Mouse (Mus musculus) hindbrain, embryonic 12.5 days (tissue): Measurements from ENCODE around the gene Ptgfrn. TPM values are rescaled to one million over a fixed set of nuclear protein-coding genes. Genes with fewer than 3 reads are reported as not detected.

Experiments used
- ATAC-seq: fragments of 200-750 bp; cut with Nextera tagmentation; 2 replicates; pipeline ENCODE4 v1.8.0; 2017; ENCODE audit warnings: moderate TSS enrichment; ENCODE audit not compliant: low FRiP score
- H3K27ac ChIP-seq: fragments of 300-500 bp; sonication (generic); 2 replicates; pipeline ENCODE4 v1.5.1; 2016; ENCODE audit warnings: mild to moderate bottlenecking
- H3K27me3 ChIP-seq: fragments of 300-500 bp; sonication (generic); 2 replicates; pipeline ENCODE4 v1.6.1; 2016; ENCODE audit warnings: mild to moderate bottlenecking
- H3K36me3 ChIP-seq: fragments of 300-500 bp; sonication (generic); 2 replicates; pipeline ENCODE4 v1.6.1; 2016; ENCODE audit warnings: mild to moderate bottlenecking
- H3K4me1 ChIP-seq: fragments of 300-500 bp; sonication (generic); 2 replicates; pipeline ENCODE4 v1.6.1; 2016
- H3K4me2 ChIP-seq: fragments of 300-500 bp; sonication (generic); replicated peaks from 2 replicates; pipeline ENCODE4 v1.6.1; 2016; ENCODE audit warnings: mild to moderate bottlenecking
- H3K4me3 ChIP-seq: fragments of 300-500 bp; sonication (generic); 2 replicates; pipeline ENCODE4 v1.5.1; 2016; ENCODE audit warnings: mild to moderate bottlenecking
- H3K9ac ChIP-seq: fragments of 300-500 bp; sonication (generic); 2 replicates; pipeline ENCODE4 v1.6.1; 2016; ENCODE audit warnings: mild to moderate bottlenecking, moderate library complexity
- H3K9me3 ChIP-seq: fragments of 300-500 bp; sonication (generic); replicated peaks from 2 replicates; pipeline ENCODE4 v1.6.1; 2016; ENCODE audit warnings: mild to moderate bottlenecking
- WGBS: fragments of 180-500 bp; shearing (Covaris S2); methylation state at CpG from one replicate; pipeline ENCODE4 v1.1.7; 2016; 5-methylcytosine and 5-hydroxymethylcytosine counted together
- polyA plus RNA-seq: library from polyadenylated mRNA; unstranded; fragments of >200 nt; fragmentation: Nextera tagmentation; extraction: Ambion mirVana; gene quantifications from 2 replicates; pipeline ENCODE4 v1.2.1, GENCODE M21; 2016

The Ptgfrn gene
- polyA plus RNA-seq, 1 experiment from 2014 or later: 3.6 TPM

GRCm38 (mm10) chr3:101132981-101133380 is 22.9 kb upstream of the Ptgfrn start:
- H3K27ac ChIP-seq: no peak overlapping the region
- peaks cover 11% of the 10 kb centered on the region for H3K4me1 ChIP-seq
- H3K27me3 ChIP-seq: peaks cover 3% of the 10 kb centered on the region; the same call in 1 of the 2 replicates
- no peak overlapping the region for H3K9ac ChIP-seq
- 90% methylated on average over 6 of the region's 6 CpGs for WGBS
- H3K36me3 ChIP-seq: no peaks in the 10 kb centered on the region
- H3K4me2 ChIP-seq: no peak overlapping the region
- no peak for ATAC-seq
- no peaks in the 10 kb centered on the region for H3K9me3 ChIP-seq
- H3K4me3 ChIP-seq: no peak overlapping the region

- no peaks in the 10 kb centered on the region for H3K36me3 ChIP-seq
- H3K4me1 ChIP-seq: peaks cover 11% of the 10 kb centered on the region
- H3K4me3 ChIP-seq: no peak overlapping the region
- peaks cover 3% of the 10 kb centered on the region; the same call in 1 of the 2 replicates for H3K27me3 ChIP-seq
- no peak for ATAC-seq
- no peak overlapping the region for H3K4me2 ChIP-seq
- H3K9ac ChIP-seq: no peak overlapping the region
- H3K9me3 ChIP-seq: no peaks in the 10 kb centered on the region
- H3K27ac ChIP-seq: no peak overlapping the region
- WGBS: 92% methylated on average over 5 of the region's 5 CpGs
Measured at GRCm38 (mm10) chr3:101131772-101132171, 21.7 kb upstream of the Ptgfrn start.

- ATAC-seq: no peak
- no peak overlapping the region for H3K4me3 ChIP-seq
Measured at GRCm38 (mm10) chr3:101130526-101130925, 20.4 kb upstream of the Ptgfrn start.

GRCm38 (mm10) chr3:101129620-101130019 is 19.5 kb upstream of the Ptgfrn start:
- no peak for ATAC-seq
- Histone ChIP-seq H3K27ac (no peak overlapping the region), H3K36me3 (no peaks in the 10 kb centered on the region), H3K9me3 (no peaks in the 10 kb centered on the region), H3K4me2 (no peak overlapping the region), H3K4me3 (no peak overlapping the region), H3K27me3 (peaks cover 3% of the 10 kb centered on the region; the same call in 1 of the 2 replicates), H3K4me1 (peaks cover 6% of the 10 kb centered on the region; the same call in 1 of the 2 replicates), H3K9ac (no peak overlapping the region)
- 67% methylated on average over 3 of the region's 3 CpGs for WGBS

More at GRCm38 (mm10) chr3:101130526-101130925, 20.4 kb upstream of the Ptgfrn start:
- H3K9me3 ChIP-seq: no peaks in the 10 kb centered on the region
- no peak overlapping the region for H3K27ac ChIP-seq
- peaks cover 3% of the 10 kb centered on the region; the same call in 1 of the 2 replicates for H3K27me3 ChIP-seq
- H3K4me1 ChIP-seq: peaks cover 6% of the 10 kb centered on the region; the same call in 1 of the 2 replicates
- H3K9ac ChIP-seq: no peak overlapping the region
- no peaks in the 10 kb centered on the region for H3K36me3 ChIP-seq
- WGBS: 2% methylated on average over 11 of the region's 11 CpGs
- H3K4me2 ChIP-seq: peak overlapping the region; percentile 31

GRCm38 (mm10) chr3:101129090-101129489 is 19.0 kb upstream of the Ptgfrn start:
- Histone ChIP-seq H3K4me3 (no peak overlapping the region), H3K4me2 (no peak overlapping the region), H3K27ac (no peak overlapping the region), H3K27me3 (peaks cover 3% of the 10 kb centered on the region; the same call in 1 of the 2 replicates), H3K9ac (no peak overlapping the region), H3K36me3 (no peaks in the 10 kb centered on the region), H3K4me1 (peaks cover 6% of the 10 kb centered on the region; the same call in 1 of the 2 replicates), H3K9me3 (no peaks in the 10 kb centered on the region)
- no peak for ATAC-seq

GRCm38 (mm10) chr3:101127766-101128165 is 17.7 kb upstream of the Ptgfrn start:
- no peak for ATAC-seq
- Histone ChIP-seq H3K9ac (no peak overlapping the region), H3K36me3 (no peaks in the 10 kb centered on the region), H3K4me3 (no peak overlapping the region), H3K27ac (no peak overlapping the region), H3K27me3 (peaks cover 3% of the 10 kb centered on the region; the same call in 1 of the 2 replicates), H3K4me1 (peaks cover 6% of the 10 kb centered on the region; the same call in 1 of the 2 replicates), H3K4me2 (no peak overlapping the region), H3K9me3 (no peaks in the 10 kb centered on the region)
- 76% methylated on average over 2 of the region's 2 CpGs for WGBS

GRCm38 (mm10) chr3:101124716-101125115 is 14.6 kb upstream of the Ptgfrn start:
- Histone ChIP-seq H3K9ac (no peak overlapping the region), H3K4me2 (no peak overlapping the region), H3K27ac (no peak overlapping the region), H3K27me3 (peaks cover 3% of the 10 kb centered on the region; the same call in 1 of the 2 replicates), H3K4me1 (no peaks in the 10 kb centered on the region), H3K9me3 (no peaks in the 10 kb centered on the region), H3K4me3 (no peak overlapping the region), H3K36me3 (no peaks in the 10 kb centered on the region)
- ATAC-seq: no peak
- 98% methylated on average over 5 of the region's 5 CpGs for WGBS

- 79% methylated on average over 3 of the region's 3 CpGs for WGBS
- H3K9ac ChIP-seq: no peak overlapping the region
- no peaks in the 10 kb centered on the region for H3K27me3 ChIP-seq
- ATAC-seq: no peak
- no peak overlapping the region for H3K27ac ChIP-seq
- no peak overlapping the region for H3K4me2 ChIP-seq
- 0 out of 2 replicates have a peak, but pooled peaks cover 4% of the 10 kb centered on the region for H3K9me3 ChIP-seq
- H3K36me3 ChIP-seq: no peaks in the 10 kb centered on the region
- H3K4me1 ChIP-seq: no peaks in the 10 kb centered on the region
- no peak overlapping the region for H3K4me3 ChIP-seq
Measured at GRCm38 (mm10) chr3:101122479-101122878, 12.4 kb upstream of the Ptgfrn start.

- 0 out of 2 replicates have a peak, but pooled peaks cover 4% of the 10 kb centered on the region for H3K9me3 ChIP-seq
- H3K36me3 ChIP-seq: no peaks in the 10 kb centered on the region
- H3K9ac ChIP-seq: no peak overlapping the region
- H3K4me2 ChIP-seq: no peak overlapping the region
- ATAC-seq: no peak
- H3K27me3 ChIP-seq: no peaks in the 10 kb centered on the region
- no peaks in the 10 kb centered on the region for H3K4me1 ChIP-seq
- 96% methylated on average over 11 of the region's 11 CpGs for WGBS
- no peak overlapping the region for H3K27ac ChIP-seq
- no peak overlapping the region for H3K4me3 ChIP-seq
Measured at GRCm38 (mm10) chr3:101117774-101118173, 7.7 kb upstream of the Ptgfrn start.

- H3K4me3 ChIP-seq: no peak overlapping the region
- 0 out of 2 replicates have a peak, but pooled peaks cover 4% of the 10 kb centered on the region for H3K9me3 ChIP-seq
- no peak overlapping the region for H3K9ac ChIP-seq
- ATAC-seq: no peak
- H3K4me1 ChIP-seq: no peaks in the 10 kb centered on the region
- no peaks in the 10 kb centered on the region for H3K27me3 ChIP-seq
- no peak overlapping the region for H3K4me2 ChIP-seq
- H3K27ac ChIP-seq: no peak overlapping the region
- no peaks in the 10 kb centered on the region for H3K36me3 ChIP-seq
- WGBS: 89% methylated on average over 8 of the region's 8 CpGs
Measured at GRCm38 (mm10) chr3:101117386-101117749, 7.3 kb upstream of the Ptgfrn start.

GRCm38 (mm10) chr3:101116431-101117385 is 6.6 kb upstream of the Ptgfrn start:
- H3K9me3 ChIP-seq: 0 out of 2 replicates have a peak, but pooled peaks cover 4% of the 10 kb centered on the region
- no peak overlapping the region for H3K4me2 ChIP-seq
- H3K9ac ChIP-seq: no peak overlapping the region
- 0 out of 2 replicates have a peak, but pooled peaks cover 2% of the 10 kb centered on the region for H3K4me1 ChIP-seq
- 61% methylated on average over 25 of the region's 25 CpGs for WGBS
- no peak overlapping the region for H3K4me3 ChIP-seq
- H3K36me3 ChIP-seq: no peaks in the 10 kb centered on the region
- H3K27me3 ChIP-seq: no peaks in the 10 kb centered on the region
- peak overlapping the region; percentile 40; the same call in 1 of the 2 replicates for H3K27ac ChIP-seq
- no peak for ATAC-seq

GRCm38 (mm10) chr3:101112518-101112894 is 2.4 kb upstream of the Ptgfrn start:
- H3K4me1 ChIP-seq: peaks cover 30% of the 10 kb centered on the region
- H3K36me3 ChIP-seq: no peaks in the 10 kb centered on the region
- no peak overlapping the region for H3K9ac ChIP-seq
- no peak overlapping the region for H3K27ac ChIP-seq
- 81% methylated on average over 5 of the region's 5 CpGs for WGBS
- no peak overlapping the region for H3K4me2 ChIP-seq
- no peak overlapping the region for H3K4me3 ChIP-seq
- H3K27me3 ChIP-seq: peaks cover 3% of the 10 kb centered on the region; the same call in 1 of the 2 replicates
- H3K9me3 ChIP-seq: no peaks in the 10 kb centered on the region
- no peak for ATAC-seq
